Mouse (Mus musculus) hindbrain, embryonic 15.5 days (tissue): ENCODE data around the gene Slc13a1. TPM values are rescaled to one million over a fixed set of nuclear protein-coding genes. Genes with fewer than 3 reads are reported as not detected.
"Not testable (repeated sequence)": the region's sequence is repeated elsewhere in the genome, so short reads cannot be mapped to it uniquely, and the experiment has no call there.

ENCODE experiments used
- ATAC-seq: fragments of 200-750 bp; cut with Nextera tagmentation; 2 replicates; pipeline ENCODE4 v1.8.0; 2017; ENCODE audit warnings: low read depth, moderate number of reproducible peaks, moderate TSS enrichment; ENCODE audit not compliant: low FRiP score
- H3K27ac ChIP-seq: fragments of 300-500 bp; sonication (generic); replicated peaks from 2 replicates; pipeline ENCODE4 v1.5.1; 2015; ENCODE audit warnings: mild to moderate bottlenecking, inconsistent platforms
- H3K27me3 ChIP-seq: fragments of 300-500 bp; sonication (generic); 2 replicates; pipeline ENCODE4 v1.6.1; 2015; ENCODE audit warnings: control low read depth, inconsistent platforms
- H3K36me3 ChIP-seq: fragments of 300-500 bp; sonication (generic); 2 replicates; pipeline ENCODE4 v1.6.1; 2015; ENCODE audit warnings: control low read depth, inconsistent platforms
- H3K4me1 ChIP-seq: fragments of 300-500 bp; sonication (generic); replicated peaks from 2 replicates; pipeline ENCODE4 v1.6.1; 2015; ENCODE audit warnings: control low read depth, inconsistent platforms
- H3K4me2 ChIP-seq: fragments of 300-500 bp; sonication (generic); 2 replicates; pipeline ENCODE4 v1.6.1; 2015; ENCODE audit warnings: moderate library complexity, mild to moderate bottlenecking, inconsistent platforms
- H3K4me3 ChIP-seq: fragments of 300-500 bp; sonication (generic); 2 replicates; pipeline ENCODE4 v1.5.1; 2015; ENCODE audit warnings: mild to moderate bottlenecking, inconsistent platforms
- H3K9ac ChIP-seq: fragments of 300-500 bp; sonication (generic); 2 replicates; pipeline ENCODE4 v1.6.1; 2015; ENCODE audit warnings: inconsistent platforms
- H3K9me3 ChIP-seq: fragments of 300-500 bp; sonication (generic); 2 replicates; pipeline ENCODE4 v1.6.1; 2016; ENCODE audit warnings: control low read depth, inconsistent platforms
- WGBS: fragments of 180-500 bp; shearing (Covaris S2); methylation state at CpG from one replicate; pipeline ENCODE4 v1.1.7; 2015; 5-methylcytosine and 5-hydroxymethylcytosine counted together
- polyA plus RNA-seq: library from polyadenylated mRNA; unstranded; fragments of >200 nt; fragmentation: Nextera tagmentation; extraction: Ambion mirVana; gene quantifications from 2 replicates; pipeline ENCODE4 v1.2.1, GENCODE M21; 2015

Gene Slc13a1
- 0.21 and 0.30 TPM in 2 replicates for polyA plus RNA-seq

- no peak within 1 kb of the TSS for H3K4me2 ChIP-seq
- H3K36me3 ChIP-seq, result no peaks in the 10 kb centered on the region
- WGBS, result 91% methylated on average over 5 of the region's 5 CpGs
- H3K27ac ChIP-seq, result no peak within 1 kb of the TSS
- no peak within 1 kb of the TSS for H3K4me3 ChIP-seq
- no peak within 1 kb of the TSS for H3K9ac ChIP-seq
- no peak for ATAC-seq
- no peaks in the 10 kb centered on the region for H3K27me3 ChIP-seq
- H3K4me1 ChIP-seq, result no peaks in the 10 kb centered on the region
- no peaks in the 10 kb centered on the region for H3K9me3 ChIP-seq
These were observed at the start of gene Slc13a1 for GRCm38 (mm10) chr6:24167734-24168327. TSS of gene Slc13a1 (minus strand) at chr6:24168092.

- no peak overlapping the region for H3K27ac ChIP-seq
- no peak overlapping the region for H3K9ac ChIP-seq
- no peak overlapping the region for H3K4me2 ChIP-seq
- no peak overlapping the region for H3K4me3 ChIP-seq
- no peak for ATAC-seq
- no peaks in the 10 kb centered on the region for H3K27me3 ChIP-seq
- 92% methylated on average over 3 of the region's 3 CpGs for WGBS
- H3K9me3 ChIP-seq, result no peaks in the 10 kb centered on the region
- no peaks in the 10 kb centered on the region for H3K36me3 ChIP-seq
- no peaks in the 10 kb centered on the region for H3K4me1 ChIP-seq
These were observed 40.0 kb upstream of the Slc13a1 start for GRCm38 (mm10) chr6:24207866-24208265.

- Histone ChIP-seq H3K27me3 (no peaks in the 10 kb centered on the region), H3K9me3 (no peaks in the 10 kb centered on the region), H3K4me3 (no peak overlapping the region), H3K9ac (no peak overlapping the region), H3K27ac (no peak overlapping the region), H3K36me3 (no peaks in the 10 kb centered on the region), H3K4me2 (no peak overlapping the region), H3K4me1 (no peaks in the 10 kb centered on the region)
- no peak for ATAC-seq
- 88% methylated on average over 6 of the region's 6 CpGs for WGBS
These were observed 34.3 kb upstream of the Slc13a1 start for GRCm38 (mm10) chr6:24202226-24202625.

DNA sequence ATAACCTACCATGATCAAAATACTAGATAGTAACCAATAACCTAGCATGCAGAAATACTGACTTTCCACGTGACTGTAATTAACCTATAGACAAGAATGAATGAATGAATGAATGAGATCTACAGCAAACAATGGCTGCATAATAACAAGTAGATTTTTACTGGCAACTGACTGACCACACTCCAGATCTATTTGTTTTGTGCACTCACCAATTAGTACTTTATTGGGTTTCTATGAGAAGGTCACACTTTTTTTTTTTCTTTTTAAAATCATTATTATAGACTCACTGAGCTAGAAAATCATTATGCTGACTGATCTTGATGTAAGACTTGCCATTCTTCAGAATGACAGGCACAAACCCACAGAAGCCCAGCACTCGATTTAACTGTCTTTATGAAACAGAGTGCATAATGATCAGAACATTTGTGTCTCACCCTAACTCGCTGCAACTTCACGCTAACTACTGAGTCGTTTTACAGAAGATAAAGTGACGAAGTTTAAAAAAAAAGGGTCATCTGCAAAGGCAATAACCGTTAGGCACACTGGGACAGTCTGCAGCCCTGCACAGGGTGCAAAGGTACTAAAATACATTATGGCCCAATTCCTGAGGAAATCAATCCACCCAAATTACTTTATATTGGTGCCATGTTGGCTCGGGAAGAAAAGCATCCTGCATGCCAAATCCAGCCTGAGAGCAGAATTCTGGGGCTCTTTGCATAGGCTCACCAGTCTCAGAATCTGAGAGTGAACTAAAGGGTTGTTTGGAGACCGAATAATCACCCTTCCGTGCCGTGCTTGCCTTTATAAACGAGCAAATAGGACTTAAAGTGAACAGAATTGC is 33.0 kb upstream of the Slc13a1 start:
- Histone ChIP-seq H3K27me3 (no peaks in the 10 kb centered on the region), H3K9me3 (no peaks in the 10 kb centered on the region), H3K9ac (no peak overlapping the region), H3K27ac (peak overlapping the region; percentile 38; the same call in 1 of the 2 replicates), H3K4me3 (no peak overlapping the region), H3K4me2 (peak overlapping the region; percentile 29), H3K4me1 (no peaks in the 10 kb centered on the region), H3K36me3 (no peaks in the 10 kb centered on the region)
- 49% methylated on average over 12 of the region's 12 CpGs for WGBS
- peak; percentile 54 for ATAC-seq

DNA sequence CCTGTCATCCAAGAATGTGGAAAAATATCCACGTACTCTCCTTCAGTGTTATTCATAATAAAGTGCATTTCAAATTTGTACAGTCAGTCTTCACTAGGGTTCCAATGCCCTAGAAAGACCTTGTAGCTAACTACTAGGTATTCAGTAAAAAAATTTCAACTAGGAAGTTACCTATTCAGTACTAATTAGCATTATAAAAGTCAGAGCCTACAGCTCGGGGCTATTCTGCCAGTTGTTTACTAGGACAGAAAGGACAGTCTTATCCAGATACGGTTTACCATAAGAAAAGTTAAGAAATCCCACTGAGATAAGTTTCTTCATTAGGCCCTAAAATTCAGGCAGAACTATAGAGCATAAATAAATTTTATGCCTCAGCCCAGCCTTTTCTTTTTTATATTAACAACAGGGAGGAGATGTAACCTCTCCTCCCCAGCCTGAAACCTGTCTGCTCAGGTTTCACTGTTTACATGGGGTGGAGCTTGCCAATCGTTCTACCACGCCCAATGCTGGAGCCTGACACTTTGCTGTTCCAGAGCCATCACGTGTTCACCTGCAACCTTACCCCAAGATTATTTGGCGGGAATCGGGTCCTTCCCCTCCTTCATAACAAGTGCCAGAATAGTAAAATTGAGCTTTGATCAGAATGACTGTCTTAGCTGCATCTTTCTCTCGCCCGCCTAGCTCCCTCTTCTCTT is 29.8 kb upstream of the Slc13a1 start:
- not testable (repeated sequence) for H3K4me1 ChIP-seq, H3K9me3 ChIP-seq, H3K9ac ChIP-seq, H3K36me3 ChIP-seq, H3K27ac ChIP-seq, H3K27me3 ChIP-seq, H3K4me3 ChIP-seq, H3K4me2 ChIP-seq, ATAC-seq
- 89% methylated on average over 10 of the region's 10 CpGs for WGBS

DNA sequence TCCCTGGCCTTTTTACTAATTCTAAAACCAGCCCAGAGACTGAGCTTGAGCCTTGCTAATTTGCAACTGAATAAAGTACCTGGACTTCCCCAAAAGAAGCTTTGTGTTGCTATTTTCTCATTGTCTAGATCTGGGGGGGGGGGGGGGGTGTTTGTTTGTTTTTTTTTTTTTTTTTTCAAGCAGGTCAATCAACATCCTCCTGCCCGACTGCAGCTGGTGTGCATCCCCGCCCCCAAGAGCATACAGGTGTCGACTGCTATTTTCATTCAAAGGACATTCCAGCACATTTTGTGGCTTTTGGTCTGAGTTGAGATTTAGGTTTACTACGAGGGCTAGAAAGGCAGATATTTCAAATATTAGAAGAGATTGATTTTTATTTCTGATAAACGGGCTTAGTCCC is 28.5 kb upstream of the Slc13a1 start:
- WGBS, result 38% methylated on average over 5 of the region's 5 CpGs
- not testable (repeated sequence) for H3K9me3 ChIP-seq, H3K36me3 ChIP-seq, H3K9ac ChIP-seq, H3K4me2 ChIP-seq, H3K27ac ChIP-seq, ATAC-seq, H3K27me3 ChIP-seq, H3K4me1 ChIP-seq, H3K4me3 ChIP-seq

GRCm38 (mm10) chr6:24183439-24183838 is 15.5 kb upstream of the Slc13a1 start:
- 77% methylated on average over 3 of the region's 3 CpGs for WGBS
- ATAC-seq, result no peak
- H3K27me3 ChIP-seq, result no peaks in the 10 kb centered on the region

DNA sequence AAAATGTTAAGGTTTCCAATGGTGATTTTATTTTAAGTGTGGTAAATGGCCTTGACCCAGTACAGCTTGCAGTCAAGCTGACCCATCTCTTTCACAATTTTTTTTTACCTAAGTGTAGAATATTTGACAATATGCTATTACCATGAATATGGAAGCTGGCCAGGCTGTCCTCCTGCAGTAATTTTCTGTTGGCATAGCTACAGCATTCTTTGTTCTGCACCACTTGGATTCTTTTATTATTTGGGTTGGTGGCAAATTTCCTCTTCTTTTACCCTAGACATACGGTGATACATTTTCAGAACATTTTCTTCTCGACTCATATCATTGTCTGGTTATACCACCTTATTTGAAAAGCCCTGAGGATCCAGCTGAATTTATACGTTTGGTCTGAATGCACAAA is 7.5 kb upstream of the Slc13a1 start:
- Histone ChIP-seq H3K27me3 (no peaks in the 10 kb centered on the region), H3K9me3 (no peaks in the 10 kb centered on the region), H3K9ac (no peak overlapping the region), H3K36me3 (no peaks in the 10 kb centered on the region), H3K27ac (no peak overlapping the region), H3K4me2 (no peak overlapping the region), H3K4me3 (no peak overlapping the region), H3K4me1 (no peaks in the 10 kb centered on the region)
- WGBS, result 73% methylated on average over 3 of the region's 3 CpGs
- no peak for ATAC-seq

More at GRCm38 (mm10) chr6:24183439-24183838, 15.5 kb upstream of the Slc13a1 start:
- Histone ChIP-seq H3K9me3 (no peaks in the 10 kb centered on the region), H3K4me3 (no peak overlapping the region), H3K9ac (no peak overlapping the region), H3K27ac (no peak overlapping the region), H3K36me3 (no peaks in the 10 kb centered on the region), H3K4me2 (no peak overlapping the region), H3K4me1 (no peaks in the 10 kb centered on the region)

- Histone ChIP-seq H3K4me2 (no peak overlapping the region), H3K27ac (no peak overlapping the region), H3K9ac (no peak overlapping the region), H3K4me1 (no peaks in the 10 kb centered on the region), H3K4me3 (no peak overlapping the region), H3K9me3 (no peaks in the 10 kb centered on the region), H3K36me3 (no peaks in the 10 kb centered on the region), H3K27me3 (no peaks in the 10 kb centered on the region)
- ATAC-seq, result no peak
These were observed 6.1 kb upstream of the Slc13a1 start for GRCm38 (mm10) chr6:24173951-24174350.

DNA sequence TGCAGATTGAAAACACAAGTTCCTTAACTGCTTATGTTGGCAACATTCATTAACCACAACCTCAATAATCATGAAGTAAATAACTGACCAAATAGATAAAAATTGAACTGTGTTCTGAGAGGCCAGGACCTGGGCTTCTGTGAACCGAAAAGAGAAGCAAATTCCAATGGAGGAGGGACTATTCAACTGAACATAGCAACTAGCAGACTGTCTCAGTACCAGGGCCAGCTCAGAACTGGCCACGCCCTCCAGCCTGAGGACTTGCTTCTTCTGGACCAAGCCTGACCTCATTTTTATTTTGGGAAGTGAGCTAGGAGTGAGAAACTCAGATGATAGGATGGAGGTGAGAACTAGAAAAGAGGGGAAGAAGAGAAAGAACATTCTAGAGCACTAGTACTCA is 4.8 kb upstream of the Slc13a1 start:
- no peak overlapping the region for H3K4me3 ChIP-seq
- WGBS, result 35% methylated on average over 2 of the region's 2 CpGs
- H3K4me1 ChIP-seq, result no peaks in the 10 kb centered on the region
- H3K27ac ChIP-seq, result no peak overlapping the region
- H3K9me3 ChIP-seq, result no peaks in the 10 kb centered on the region
- no peak overlapping the region for H3K9ac ChIP-seq
- H3K27me3 ChIP-seq, result no peaks in the 10 kb centered on the region
- H3K4me2 ChIP-seq, result no peak overlapping the region
- no peaks in the 10 kb centered on the region for H3K36me3 ChIP-seq
- no peak for ATAC-seq

DNA sequence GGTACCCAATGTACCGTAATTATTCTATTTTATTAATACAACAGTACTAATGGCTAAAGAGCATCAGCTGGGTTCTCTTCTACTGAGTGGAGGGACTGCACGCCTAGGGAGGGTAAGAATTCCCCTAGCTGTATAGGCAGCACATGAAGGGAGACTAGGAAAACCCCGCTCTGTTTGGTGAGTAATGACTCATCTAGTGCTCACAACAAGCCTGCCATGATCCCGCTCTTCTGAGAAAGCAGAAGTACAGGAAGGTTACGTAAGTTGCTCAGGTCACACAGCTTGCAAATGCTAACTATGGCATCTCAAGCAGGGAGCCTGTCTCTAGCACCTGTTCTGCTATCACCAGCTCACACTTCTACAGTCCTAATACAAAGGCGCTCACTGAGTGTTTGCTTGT is 1.1 kb downstream of the Slc13a1 start:
- no peak overlapping the region for H3K4me3 ChIP-seq
- H3K9me3 ChIP-seq, result no peaks in the 10 kb centered on the region
- no peak overlapping the region for H3K9ac ChIP-seq
- H3K4me1 ChIP-seq, result no peaks in the 10 kb centered on the region
- no peak overlapping the region for H3K4me2 ChIP-seq
- H3K27me3 ChIP-seq, result no peaks in the 10 kb centered on the region
- WGBS, result 90% methylated on average over 6 of the region's 6 CpGs
- ATAC-seq, result no peak
- no peak overlapping the region for H3K27ac ChIP-seq
- no peaks in the 10 kb centered on the region for H3K36me3 ChIP-seq

DNA sequence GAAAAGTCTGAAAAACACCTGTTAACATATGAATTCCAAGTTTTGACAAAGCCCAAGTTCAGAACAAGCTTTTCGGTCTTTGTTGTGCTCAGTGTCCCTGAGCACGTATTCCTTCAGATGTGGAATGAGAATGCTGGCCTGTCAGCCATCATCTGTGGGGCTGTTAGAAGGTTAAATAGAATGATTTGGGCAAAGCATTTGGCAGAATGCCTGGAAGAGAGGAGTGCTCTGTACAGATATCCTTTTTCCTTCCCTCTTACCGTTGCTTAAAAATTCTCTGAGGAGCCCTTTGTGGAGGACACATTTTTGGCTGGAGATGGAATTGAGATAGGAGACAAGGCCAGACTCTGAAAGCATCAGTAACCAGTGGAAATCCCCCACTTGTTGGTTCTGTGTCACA is 2.6 kb downstream of the Slc13a1 start:
- no peak; the same call in 1 of the 2 replicates for ATAC-seq
- WGBS, result 59% methylated on average over 3 of the region's 3 CpGs

More for the DNA sequence above, 2.6 kb downstream of the Slc13a1 start:
- Histone ChIP-seq H3K36me3 (no peaks in the 10 kb centered on the region), H3K9ac (no peak overlapping the region), H3K9me3 (no peaks in the 10 kb centered on the region), H3K4me1 (no peaks in the 10 kb centered on the region), H3K27ac (no peak overlapping the region), H3K4me2 (no peak overlapping the region), H3K4me3 (no peak overlapping the region), H3K27me3 (no peaks in the 10 kb centered on the region)
